ENCODE assay signal across 23 mouse cellular contexts in genomic region chr5:136025712-136026111, GRCm38 (mm10). TPM values are rescaled to one million over a fixed set of nuclear protein-coding genes. Genes with fewer than 3 reads are reported as not detected.
DNase-seq lines count a peak whose midpoint lies in the region.
"Had no signal": no experiment of that assay in that cellular context is flagged by ENCODE, and none has a peak within 500 bp of the region (broad histone marks: within the 10 kb centered on the region; RNA-seq: fewer than 3 reads in every experiment).

No protein-coding gene starts in this region.

- no peaks in the 10 kb centered on the region for H3K27me3 ChIP-seq in midbrain, embryonic 10.5 days (ENCODE audit: low read depth, poor library complexity, severe bottlenecking)
- H3K27me3 ChIP-seq: forebrain, embryonic 13.5 days; hindbrain, embryonic 15.5 days; limb, embryonic 12.5 days; midbrain, embryonic 15.5 days; stomach, embryonic 15.5 days had no signal

- peak; percentile 51 for DNase-seq in adrenal gland, adult 2 months
- DNase-seq in adrenal gland, postnatal 4 days (ENCODE audit: low spot score in 2 of 2), result no peak
- peak; percentile 64 for DNase-seq in left cerebral cortex, postnatal 4 days
- no peak for DNase-seq in left cerebral cortex, adult 18-20 months (ENCODE audit: low spot score in 2 of 2)
- DNase-seq in cerebellum, postnatal 25 days, result peak; percentile 34 to 56
- peak; percentile 43 to 47 for DNase-seq in gastrocnemius, postnatal 36 days
- no peak for DNase-seq in left cerebral cortex, postnatal 10 days (ENCODE audit: extremely low spot score in 1 of 2, low spot score in 2 of 2)
- DNase-seq in midbrain, embryonic 10.5 days (ENCODE audit: low spot score), result no peak
- DNase-seq: heart, postnatal 10 days; kidney, adult 18-20 months; lung, postnatal 10 days; spleen, adult 18-20 months had no signal

- H3K9me3 ChIP-seq in midbrain, embryonic 10.5 days (replicated peaks), result no peaks in the 10 kb centered on the region
- H3K9me3 ChIP-seq: forebrain, embryonic 13.5 days; G1E; heart, embryonic 10.5 days; hindbrain, embryonic 15.5 days; limb, embryonic 12.5 days; midbrain, embryonic 15.5 days; stomach, embryonic 15.5 days had no signal

- H3K36me3 ChIP-seq in midbrain, embryonic 10.5 days, result peaks cover 80% of the 10 kb centered on the region

- 0 out of 2 replicates have a peak, but pooled peaks cover 3% of the 10 kb centered on the region for H3K4me1 ChIP-seq in midbrain, embryonic 10.5 days
- H3K4me1 ChIP-seq: forebrain, embryonic 13.5 days; hindbrain, embryonic 15.5 days; limb, embryonic 12.5 days; midbrain, embryonic 15.5 days; stomach, embryonic 15.5 days had no signal

- intact Hi-C loops in left cerebral cortex, postnatal 4 days (cut with DNase I), result no loop called here
- intact Hi-C loops in gastrocnemius, postnatal 36 days (cut with DNase I), result no loop called here
- intact Hi-C loops in left cerebral cortex, postnatal 10 days (cut with DNase I), result no loop called here

- no peak overlapping the region for H3K27ac ChIP-seq in midbrain, embryonic 10.5 days (replicated peaks)
- H3K27ac ChIP-seq: forebrain, embryonic 13.5 days; heart, embryonic 10.5 days; hindbrain, embryonic 15.5 days; limb, embryonic 12.5 days; liver, embryonic 14.5 days; midbrain, embryonic 15.5 days; stomach, embryonic 15.5 days had no signal

- H3K4me3 ChIP-seq in midbrain, embryonic 10.5 days, result no peak overlapping the region
- H3K4me3 ChIP-seq: forebrain, embryonic 13.5 days; heart, embryonic 10.5 days; hindbrain, embryonic 15.5 days; limb, embryonic 12.5 days; midbrain, embryonic 15.5 days; stomach, embryonic 15.5 days had no signal

- WGBS in midbrain, embryonic 10.5 days, result 81% methylated on average over 3 of the region's 3 CpGs

RNA-seq across cellular contexts. Expression of gene Upk3b, which starts 12.6 kb away (rescaled TPM):
- 10 to 100 TPM in 1 of 2 experiments, 1 to 10 TPM in 1; 8.8 to 10.8 TPM for total RNA-seq in adrenal gland, adult 2 months (2021)
- 8.5 and 8.9 TPM in 2 replicates for polyA plus RNA-seq in adrenal gland, adult 2 months (2012; rRNA removed)
- total RNA-seq in adrenal gland, postnatal 4 days (2021), result 10 to 100 TPM; 14.2 to 15.0 TPM
- not detected for total RNA-seq in left cerebral cortex, postnatal 4 days (2021)
- not detected for total RNA-seq in left cerebral cortex, adult 18-20 months (2021)
- total RNA-seq in gastrocnemius, postnatal 36 days (2021), result not detected
- not detected for total RNA-seq in left cerebral cortex, postnatal 10 days (2021)
- 0.10 TPM in 1 of 2 replicates, not detected in the other for polyA plus RNA-seq in midbrain, embryonic 10.5 days (2016; fragmentation: Nextera tagmentation; extraction: Ambion mirVana)
- total RNA-seq: layer of hippocampus, postnatal 25 days; megakaryocyte, adult 5-6 weeks had no signal
- polyA plus RNA-seq: CD4-positive, CD25-positive, alpha-beta regulatory T cell, adult 4 months; forebrain, embryonic 13.5 days; G1E; hindbrain, embryonic 15.5 days; midbrain, embryonic 15.5 days had no signal

RNA-seq across cellular contexts. Expression of gene Upk3bl, which starts 28.6 kb away (rescaled TPM):
- under 1 TPM in 1 of 2 experiments, not detected in 1; 0.35 TPM for total RNA-seq in adrenal gland, adult 2 months (2021)
- 0.30 TPM in 1 of 2 replicates, not detected in the other for polyA plus RNA-seq in adrenal gland, adult 2 months (2012; rRNA removed)
- under 1 TPM in 1 of 2 experiments, not detected in 1; 0.78 TPM for total RNA-seq in adrenal gland, postnatal 4 days (2021)
- total RNA-seq in left cerebral cortex, postnatal 4 days (2021), result not detected
- total RNA-seq in left cerebral cortex, adult 18-20 months (2021), result under 1 TPM in 1 of 2 experiments, not detected in 1; 0.75 TPM
- total RNA-seq in gastrocnemius, postnatal 36 days (2021), result not detected
- total RNA-seq in left cerebral cortex, postnatal 10 days (2021), result not detected
- polyA plus RNA-seq in midbrain, embryonic 10.5 days (2016; fragmentation: Nextera tagmentation; extraction: Ambion mirVana), result 0.50 and 0.72 TPM in 2 replicates
- total RNA-seq: G1E; heart, postnatal 10 days; layer of hippocampus, postnatal 25 days; megakaryocyte, adult 5-6 weeks had no signal
- polyA plus RNA-seq: CD4-positive, CD25-positive, alpha-beta regulatory T cell, adult 4 months; forebrain, embryonic 13.5 days; G1E; midbrain, embryonic 15.5 days had no signal

RNA-seq across cellular contexts. Expression of gene Dtx2, which starts 31.1 kb away (rescaled TPM):
- total RNA-seq in adrenal gland, adult 2 months (2021), result 10 to 100 TPM; 13.6 to 19.0 TPM
- polyA plus RNA-seq in adrenal gland, adult 2 months (2012; rRNA removed), result 30.1 and 34.3 TPM in 2 replicates
- total RNA-seq in adrenal gland, postnatal 4 days (2021), result 10 to 100 TPM; 18.6 to 19.0 TPM
- total RNA-seq in left cerebral cortex, postnatal 4 days (2021), result 10 to 100 TPM; 13.8 to 14.4 TPM
- total RNA-seq in left cerebral cortex, adult 18-20 months (2021), result 10 to 100 TPM in 1 of 2 experiments, 1 to 10 TPM in 1; 8.3 to 10.2 TPM
- 1 to 10 TPM; 6.0 to 6.4 TPM for total RNA-seq in gastrocnemius, postnatal 36 days (2021)
- 1 to 10 TPM; 9.3 to 9.4 TPM for total RNA-seq in left cerebral cortex, postnatal 10 days (2021)
- 36.3 and 39.6 TPM in 2 replicates for polyA plus RNA-seq in midbrain, embryonic 10.5 days (2016; fragmentation: Nextera tagmentation; extraction: Ambion mirVana)

RNA-seq across cellular contexts. Expression of gene Zp3, which starts 45.8 kb away (rescaled TPM):
- not detected for total RNA-seq in adrenal gland, adult 2 months (2021)
- polyA plus RNA-seq in adrenal gland, adult 2 months (2012; rRNA removed), result not detected in 2 replicates
- under 1 TPM in 1 of 2 experiments, not detected in 1; 0.45 TPM for total RNA-seq in adrenal gland, postnatal 4 days (2021)
- total RNA-seq in left cerebral cortex, postnatal 4 days (2021), result not detected
- not detected for total RNA-seq in left cerebral cortex, adult 18-20 months (2021)
- not detected for total RNA-seq in gastrocnemius, postnatal 36 days (2021)
- not detected for total RNA-seq in left cerebral cortex, postnatal 10 days (2021)
- polyA plus RNA-seq in midbrain, embryonic 10.5 days (2016; fragmentation: Nextera tagmentation; extraction: Ambion mirVana), result 0.10 TPM in 1 of 2 replicates, not detected in the other
- total RNA-seq: G1E; heart, postnatal 10 days; layer of hippocampus, postnatal 25 days had no signal
- polyA plus RNA-seq: CD4-positive, CD25-positive, alpha-beta regulatory T cell, adult 4 months; forebrain, embryonic 13.5 days; G1E; heart, embryonic 10.5 days; limb, embryonic 12.5 days; liver, embryonic 14.5 days had no signal

RNA-seq across cellular contexts. Expression of gene Ssc4d, which starts 51.4 kb away (rescaled TPM):
- total RNA-seq in adrenal gland, adult 2 months (2021), result 1 to 10 TPM; 2.8 to 3.1 TPM
- polyA plus RNA-seq in adrenal gland, adult 2 months (2012; rRNA removed), result 4.3 and 11.1 TPM in 2 replicates
- 1 to 10 TPM; 6.7 to 8.1 TPM for total RNA-seq in adrenal gland, postnatal 4 days (2021)
- 1 to 10 TPM; 2.0 to 2.7 TPM for total RNA-seq in left cerebral cortex, postnatal 4 days (2021)
- total RNA-seq in left cerebral cortex, adult 18-20 months (2021), result 1 to 10 TPM in 1 of 2 experiments, under 1 TPM in 1; 0.79 to 1.3 TPM
- 1 to 10 TPM in 1 of 2 experiments, under 1 TPM in 1; 0.57 to 1.1 TPM for total RNA-seq in gastrocnemius, postnatal 36 days (2021)
- total RNA-seq in left cerebral cortex, postnatal 10 days (2021), result 1 to 10 TPM; 1.7 to 4.0 TPM
- 1.7 TPM in 2 replicates for polyA plus RNA-seq in midbrain, embryonic 10.5 days (2016; fragmentation: Nextera tagmentation; extraction: Ambion mirVana)

Comparison
In these comparisons a context has a peak if more than half of its experiments do, and no peak if none do; other contexts are left out.
1. DNase-seq: peak in adrenal gland, adult 2 months (single experiment), left cerebral cortex, postnatal 4 days (single experiment), cerebellum, postnatal 25 days (2 of 2) and gastrocnemius, postnatal 36 days (2 of 2); none in adrenal gland, postnatal 4 days (0 of 2), left cerebral cortex, adult 18-20 months (0 of 2), left cerebral cortex, postnatal 10 days (0 of 2) and midbrain, embryonic 10.5 days (single experiment).
2. RNA of gene Upk3b, which starts 12.6 kb away (total RNA-seq): 14.2 to 15.0 TPM in adrenal gland, postnatal 4 days and 8.8 to 10.8 TPM in adrenal gland, adult 2 months; not detected in left cerebral cortex, postnatal 4 days, not detected in gastrocnemius, postnatal 36 days, not detected in left cerebral cortex, adult 18-20 months and not detected in left cerebral cortex, postnatal 10 days; every median in the first group is over 4 times any median in the second.